Mouse (Mus musculus) midbrain, embryonic 10.5 days (tissue): ENCODE data around the gene Dtd2. TPM values are rescaled to one million over a fixed set of nuclear protein-coding genes. Genes with fewer than 3 reads are reported as not detected.

ENCODE experiments used
- polyA plus RNA-seq: library from polyadenylated mRNA; unstranded; fragments of >200 nt; fragmentation: Nextera tagmentation; extraction: Ambion mirVana; gene quantifications from 2 replicates; pipeline ENCODE4 v1.2.1, GENCODE M21; 2016

Gene Dtd2
- polyA plus RNA-seq, 1 experiment from 2014 or later, result 30.5 TPM

Other genes starting within 250 kb of the Dtd2 start
- gene Hectd1, start 177.0 kb downstream of the Dtd2 start, polyA plus RNA-seq, result 29.1 and 30.4 TPM in 2 replicates
- 12.6 and 12.9 TPM in 2 replicates for gene Heatr5a, start 35.2 kb downstream of the Dtd2 start, polyA plus RNA-seq
- gene Gpr33, start 21.6 kb upstream of the Dtd2 start, polyA plus RNA-seq, result not detected in 2 replicates
- gene Nubpl, start 91.2 kb upstream of the Dtd2 start, polyA plus RNA-seq, result 15.6 and 17.6 TPM in 2 replicates